Mouse (Mus musculus) midbrain, embryonic 15.5 days (tissue): ENCODE measurements around the gene 0610037L13Rik. TPM values are rescaled to one million over a fixed set of nuclear protein-coding genes. Genes with fewer than 3 reads are reported as not detected.
A peak's percentile ranks its signal among the peaks of the same experiment; 100 is the strongest.

Experiments used
- ATAC-seq: fragments of 200-750 bp; cut with Nextera tagmentation; replicated peaks from 2 replicates; pipeline ENCODE4 v1.8.0; 2017; ENCODE audit warnings: moderate TSS enrichment
- H3K27ac ChIP-seq: fragments of 300-500 bp; sonication (generic); 2 replicates; pipeline ENCODE4 v1.5.1; 2015; ENCODE audit warnings: mild to moderate bottlenecking, inconsistent platforms
- H3K27me3 ChIP-seq: fragments of 300-500 bp; sonication (generic); replicated peaks from 2 replicates; pipeline ENCODE4 v1.6.1; 2015; ENCODE audit warnings: inconsistent platforms
- H3K36me3 ChIP-seq: fragments of 300-500 bp; sonication (generic); replicated peaks from 2 replicates; pipeline ENCODE4 v1.6.1; 2015; ENCODE audit warnings: inconsistent platforms
- H3K4me1 ChIP-seq: fragments of 300-500 bp; sonication (generic); 2 replicates; pipeline ENCODE4 v1.6.1; 2015; ENCODE audit warnings: inconsistent platforms
- H3K4me2 ChIP-seq: fragments of 300-500 bp; sonication (generic); 2 replicates; pipeline ENCODE4 v1.6.1; 2015; ENCODE audit warnings: inconsistent platforms, mild to moderate bottlenecking, moderate library complexity
- H3K4me3 ChIP-seq: fragments of 300-500 bp; sonication (generic); 2 replicates; pipeline ENCODE4 v1.5.1; 2015; ENCODE audit warnings: mild to moderate bottlenecking, inconsistent platforms
- H3K9ac ChIP-seq: fragments of 300-500 bp; sonication (generic); 2 replicates; pipeline ENCODE4 v1.6.1; 2015; ENCODE audit warnings: mild to moderate bottlenecking, inconsistent platforms
- H3K9me3 ChIP-seq: fragments of 300-500 bp; sonication (generic); 2 replicates; pipeline ENCODE4 v1.6.1; 2016; ENCODE audit warnings: inconsistent platforms
- WGBS: fragments of 180-500 bp; shearing (Covaris S2); methylation state at CpG from one replicate; pipeline ENCODE4 v1.1.7; 2015; ENCODE audit warnings: mixed read lengths; 5-methylcytosine and 5-hydroxymethylcytosine counted together
- polyA plus RNA-seq: library from polyadenylated mRNA; unstranded; fragments of >200 nt; fragmentation: Nextera tagmentation; extraction: Ambion mirVana; gene quantifications from 2 replicates; pipeline ENCODE4 v1.2.1, GENCODE M21; 2015

0610037L13Rik gene
- 92.4 and 96.4 TPM in 2 replicates for polyA plus RNA-seq

- Histone ChIP-seq H3K4me1 (peaks cover 13% of the 10 kb centered on the region), H3K36me3 (peaks cover 35% of the 10 kb centered on the region; the same call in 1 of the 2 replicates), H3K4me2 (peak within 1 kb of the TSS; percentile 93), H3K4me3 (peak within 1 kb of the TSS; percentile 72), H3K9me3 (no peaks in the 10 kb centered on the region), H3K27me3 (no peaks in the 10 kb centered on the region), H3K9ac (peak within 1 kb of the TSS; percentile 83), H3K27ac (peak within 1 kb of the TSS; percentile 97)
- ATAC-seq: peak; percentile 97
- WGBS: under 1% methylated on average over 48 of the region's 48 CpGs
Observed at GRCm38 (mm10) chr4:107889731-107890432, at the start of gene 0610037L13Rik. TSS of gene 0610037L13Rik (plus strand) at chr4:107889813.

- no peaks in the 10 kb centered on the region for H3K9me3 ChIP-seq
- H3K9ac ChIP-seq: no peak overlapping the region
- H3K4me1 ChIP-seq: peaks cover 33% of the 10 kb centered on the region
- H3K27ac ChIP-seq: no peak overlapping the region
- 0 out of 2 replicates have a peak, but pooled peaks cover 6% of the 10 kb centered on the region for H3K27me3 ChIP-seq
- H3K36me3 ChIP-seq: peaks cover 15% of the 10 kb centered on the region
- ATAC-seq: no peak
- H3K4me2 ChIP-seq: no peak overlapping the region
- WGBS: 29% methylated on average over 8 of the region's 8 CpGs
- no peak overlapping the region for H3K4me3 ChIP-seq
Observed at GRCm38 (mm10) chr4:107843687-107844086, 45.9 kb upstream of the 0610037L13Rik start.

GRCm38 (mm10) chr4:107844971-107845370 lies 44.6 kb upstream of the 0610037L13Rik start:
- peak overlapping the region; percentile 56; the same call in 1 of the 2 replicates for H3K27ac ChIP-seq
- no peak overlapping the region for H3K9ac ChIP-seq
- no peak overlapping the region for H3K4me3 ChIP-seq
- 3% methylated on average over 10 of the region's 10 CpGs for WGBS
- H3K27me3 ChIP-seq: 0 out of 2 replicates have a peak, but pooled peaks cover 6% of the 10 kb centered on the region
- H3K4me1 ChIP-seq: peaks cover 26% of the 10 kb centered on the region
- H3K9me3 ChIP-seq: no peaks in the 10 kb centered on the region
- ATAC-seq: 0 out of 2 replicates have a peak, but pooled peaks have one; percentile 11
- no peak overlapping the region for H3K4me2 ChIP-seq
- peaks cover 16% of the 10 kb centered on the region for H3K36me3 ChIP-seq

- Histone ChIP-seq H3K4me2 (no peak overlapping the region), H3K36me3 (peaks cover 20% of the 10 kb centered on the region), H3K4me3 (no peak overlapping the region), H3K27ac (no peak overlapping the region), H3K27me3 (0 out of 2 replicates have a peak, but pooled peaks cover 6% of the 10 kb centered on the region), H3K9ac (no peak overlapping the region), H3K9me3 (no peaks in the 10 kb centered on the region), H3K4me1 (peaks cover 25% of the 10 kb centered on the region)
- WGBS: 64% methylated on average over 7 of the region's 7 CpGs
- ATAC-seq: no peak
Observed at GRCm38 (mm10) chr4:107846795-107847194, 42.8 kb upstream of the 0610037L13Rik start.

- no peak overlapping the region for H3K27ac ChIP-seq
Observed at GRCm38 (mm10) chr4:107848546-107848945, 41.1 kb upstream of the 0610037L13Rik start.

GRCm38 (mm10) chr4:107849621-107850020 lies 40.0 kb upstream of the 0610037L13Rik start:
- H3K9ac ChIP-seq: no peak overlapping the region
- ATAC-seq: no peak
- H3K27me3 ChIP-seq: 0 out of 2 replicates have a peak, but pooled peaks cover 6% of the 10 kb centered on the region
- peaks cover 12% of the 10 kb centered on the region for H3K4me1 ChIP-seq
- H3K27ac ChIP-seq: no peak overlapping the region
- no peak overlapping the region for H3K4me3 ChIP-seq
- H3K9me3 ChIP-seq: no peaks in the 10 kb centered on the region
- H3K4me2 ChIP-seq: no peak overlapping the region
- peaks cover 34% of the 10 kb centered on the region for H3K36me3 ChIP-seq
- WGBS: 85% methylated on average over 9 of the region's 9 CpGs

More at GRCm38 (mm10) chr4:107848546-107848945, 41.1 kb upstream of the 0610037L13Rik start:
- no peaks in the 10 kb centered on the region for H3K9me3 ChIP-seq
- no peak overlapping the region for H3K9ac ChIP-seq
- H3K36me3 ChIP-seq: peaks cover 26% of the 10 kb centered on the region
- H3K4me2 ChIP-seq: no peak overlapping the region
- H3K27me3 ChIP-seq: 0 out of 2 replicates have a peak, but pooled peaks cover 6% of the 10 kb centered on the region
- H3K4me1 ChIP-seq: peaks cover 15% of the 10 kb centered on the region
- WGBS: 80% methylated on average over 5 of the region's 5 CpGs
- no peak for ATAC-seq
- no peak overlapping the region for H3K4me3 ChIP-seq

- WGBS: 88% methylated on average over 8 of the region's 8 CpGs
- no peak for ATAC-seq
- H3K9ac ChIP-seq: no peak overlapping the region
Observed at GRCm38 (mm10) chr4:107850091-107850490, 39.5 kb upstream of the 0610037L13Rik start.

GRCm38 (mm10) chr4:107853333-107853732 lies 36.3 kb upstream of the 0610037L13Rik start:
- no peak overlapping the region for H3K4me2 ChIP-seq
- ATAC-seq: no peak
- no peaks in the 10 kb centered on the region for H3K4me1 ChIP-seq
- WGBS: 96% methylated on average over 8 of the region's 8 CpGs
- H3K9me3 ChIP-seq: no peaks in the 10 kb centered on the region
- peaks cover 42% of the 10 kb centered on the region for H3K36me3 ChIP-seq
- no peak overlapping the region for H3K9ac ChIP-seq
- H3K4me3 ChIP-seq: no peak overlapping the region
- H3K27ac ChIP-seq: no peak overlapping the region
- H3K27me3 ChIP-seq: no peaks in the 10 kb centered on the region

More at GRCm38 (mm10) chr4:107850091-107850490, 39.5 kb upstream of the 0610037L13Rik start:
- H3K27me3 ChIP-seq: 0 out of 2 replicates have a peak, but pooled peaks cover 6% of the 10 kb centered on the region
- H3K36me3 ChIP-seq: peaks cover 36% of the 10 kb centered on the region
- H3K4me2 ChIP-seq: no peak overlapping the region
- H3K27ac ChIP-seq: no peak overlapping the region
- no peak overlapping the region for H3K4me3 ChIP-seq
- H3K4me1 ChIP-seq: peaks cover 9% of the 10 kb centered on the region; the same call in 1 of the 2 replicates
- H3K9me3 ChIP-seq: no peaks in the 10 kb centered on the region

GRCm38 (mm10) chr4:107853836-107854235 lies 35.8 kb upstream of the 0610037L13Rik start:
- Histone ChIP-seq H3K9me3 (no peaks in the 10 kb centered on the region), H3K27me3 (no peaks in the 10 kb centered on the region), H3K9ac (no peak overlapping the region), H3K27ac (no peak overlapping the region), H3K36me3 (peaks cover 43% of the 10 kb centered on the region), H3K4me2 (no peak overlapping the region), H3K4me3 (no peak overlapping the region), H3K4me1 (no peaks in the 10 kb centered on the region)
- 87% methylated on average over 7 of the region's 7 CpGs for WGBS
- no peak for ATAC-seq

- H3K4me2 ChIP-seq: no peak overlapping the region
- H3K27ac ChIP-seq: no peak overlapping the region
- WGBS: 70% methylated on average over 11 of the region's 11 CpGs
- H3K9ac ChIP-seq: no peak overlapping the region
- H3K4me3 ChIP-seq: no peak overlapping the region
- H3K4me1 ChIP-seq: no peaks in the 10 kb centered on the region
- H3K36me3 ChIP-seq: peaks cover 64% of the 10 kb centered on the region
- no peaks in the 10 kb centered on the region for H3K9me3 ChIP-seq
- ATAC-seq: no peak
- no peaks in the 10 kb centered on the region for H3K27me3 ChIP-seq
Observed at GRCm38 (mm10) chr4:107856958-107857686, 32.5 kb upstream of the 0610037L13Rik start.

- Histone ChIP-seq H3K36me3 (peaks cover 63% of the 10 kb centered on the region), H3K4me1 (no peaks in the 10 kb centered on the region), H3K4me2 (no peak overlapping the region), H3K27ac (no peak overlapping the region), H3K9me3 (no peaks in the 10 kb centered on the region), H3K9ac (no peak overlapping the region), H3K4me3 (no peak overlapping the region), H3K27me3 (no peaks in the 10 kb centered on the region)
- no peak for ATAC-seq
- 90% methylated on average over 7 of the region's 7 CpGs for WGBS
Observed at GRCm38 (mm10) chr4:107858995-107859394, 30.6 kb upstream of the 0610037L13Rik start.

GRCm38 (mm10) chr4:107864866-107865265 lies 24.7 kb upstream of the 0610037L13Rik start:
- H3K27ac ChIP-seq: no peak overlapping the region
- no peak overlapping the region for H3K4me2 ChIP-seq
- no peak for ATAC-seq
- H3K9ac ChIP-seq: no peak overlapping the region
- no peak overlapping the region for H3K4me3 ChIP-seq
- H3K36me3 ChIP-seq: peaks cover 59% of the 10 kb centered on the region
- WGBS: 94% methylated on average over 4 of the region's 4 CpGs
- no peaks in the 10 kb centered on the region for H3K9me3 ChIP-seq
- no peaks in the 10 kb centered on the region for H3K27me3 ChIP-seq
- H3K4me1 ChIP-seq: no peaks in the 10 kb centered on the region
